Mouse (Mus musculus) liver, postnatal 0 days (tissue): ENCODE data around the gene Nt5dc3.

Source experiments
- CTCF ChIP-seq: sonication (generic); IDR thresholded peaks from 2 replicates; pipeline ENCODE4 v1.5.1; 2016; ENCODE audit warnings: antibody characterized with exemption, low read depth
- EP300 ChIP-seq: IDR thresholded peaks from 2 replicates; pipeline ENCODE4 v1.6.1; 2016; ENCODE audit warnings: antibody characterized with exemption, low read depth, mild to moderate bottlenecking

DNA sequence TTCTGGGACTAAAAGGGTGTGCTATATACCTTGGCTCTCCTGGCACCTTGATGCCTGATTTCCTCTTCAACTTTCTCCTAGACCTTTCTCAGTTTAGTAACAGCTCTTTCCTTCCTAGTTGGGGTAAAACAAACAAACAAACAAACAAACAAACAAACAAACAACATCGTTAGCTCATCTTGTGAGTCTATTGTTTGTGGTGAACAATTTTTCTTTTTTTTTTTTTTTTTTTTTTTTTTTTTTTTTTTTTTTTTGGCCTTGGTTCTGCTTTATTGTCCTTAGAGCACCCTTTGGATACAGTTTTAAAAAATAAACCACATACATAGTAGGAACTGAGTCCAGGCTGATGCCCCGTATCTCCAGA, 47.3 kb upstream of the Nt5dc3 start:
- TF ChIP-seq CTCF (no peak), EP300 (no peak)
